Mouse (Mus musculus) heart, postnatal 0 days (tissue): ENCODE measurements around the gene Rgs12. TPM values are rescaled to one million over a fixed set of nuclear protein-coding genes. Genes with fewer than 3 reads are reported as not detected.

ENCODE experiments used
- ATAC-seq: fragments of 200-750 bp; cut with Nextera tagmentation; 2 replicates; pipeline ENCODE4 v1.8.0; 2017; ENCODE audit warnings: low read depth, moderate number of reproducible peaks, moderate library complexity; ENCODE audit not compliant: insufficient read depth
- DNase-seq: peaks from one replicate; pipeline ENCODE4 v3.0.0-alpha.2; 2016; ENCODE audit warnings: low spot score
- H3K27ac ChIP-seq: fragments of 300-500 bp; sonication (generic); 2 replicates; pipeline ENCODE4 v1.5.1; 2014; ENCODE audit warnings: low read depth, mild to moderate bottlenecking
- H3K27me3 ChIP-seq: fragments of 300-500 bp; sonication (generic); 2 replicates; pipeline ENCODE4 v1.6.1; 2014; ENCODE audit warnings: low read length, mixed read lengths; ENCODE audit not compliant: control insufficient read depth, insufficient read depth
- H3K36me3 ChIP-seq: fragments of 300-500 bp; sonication (generic); replicated peaks from 2 replicates; pipeline ENCODE4 v1.6.1; 2014; ENCODE audit warnings: low read length, mixed read lengths; ENCODE audit not compliant: control insufficient read depth, insufficient read depth
- H3K4me1 ChIP-seq: fragments of 300-500 bp; sonication (generic); 2 replicates; pipeline ENCODE4 v1.6.1; 2014; ENCODE audit warnings: antibody characterized with exemption; ENCODE audit not compliant: control insufficient read depth, insufficient read depth
- H3K4me2 ChIP-seq: fragments of 300-500 bp; sonication (generic); 2 replicates; pipeline ENCODE4 v1.6.1; 2014; ENCODE audit warnings: low read depth, mild to moderate bottlenecking, low read length, moderate library complexity
- H3K4me3 ChIP-seq: fragments of 300-500 bp; sonication (generic); 2 replicates; pipeline ENCODE4 v1.5.1; 2014; ENCODE audit warnings: low read depth, low read length
- H3K9ac ChIP-seq: fragments of 300-500 bp; sonication (generic); replicated peaks from 2 replicates; pipeline ENCODE4 v1.6.1; 2014; ENCODE audit warnings: low read depth, low read length, mixed read lengths
- H3K9me3 ChIP-seq: fragments of 300-500 bp; sonication (generic); replicated peaks from 2 replicates; pipeline ENCODE4 v1.6.1; 2016; ENCODE audit warnings: low read length; ENCODE audit not compliant: control insufficient read depth
- CTCF ChIP-seq: IDR thresholded peaks from 2 replicates; pipeline ENCODE4 v1.5.1; 2016; ENCODE audit warnings: antibody characterized with exemption, control low read depth, low read depth
- EP300 ChIP-seq: IDR thresholded peaks from 2 replicates; pipeline ENCODE4 v1.6.1; 2016; ENCODE audit warnings: antibody characterized with exemption, low read depth
- WGBS: fragments of 180-500 bp; shearing (Covaris S2); extraction: QIAGEN DNeasy Blood & Tissue Kit; methylation state at CpG from one replicate; pipeline ENCODE4 v1.1.7; 2014; 5-methylcytosine and 5-hydroxymethylcytosine counted together
- polyA plus RNA-seq: library from polyadenylated mRNA; unstranded; fragments of >200 nt; fragmentation: Nextera tagmentation; extraction: Ambion mirVana; gene quantifications from 2 replicates; pipeline ENCODE4 v1.2.1, GENCODE M21; 2015
- total RNA-seq: library from RNA; depleted of rRNA; stranded (reverse); fragments of >200 nt; gene quantifications from 2 replicates; pipeline ENCODE4 v1.2.3, GENCODE M21; 2014; ENCODE audit warnings: low replicate concordance

Rgs12 gene
- total and polyA plus RNA-seq, 2 experiments from 2014 or later = 29.2 to 77.3 TPM

GRCm38 (mm10) chr5:35024975-35025374 lies 75.7 kb downstream of the Rgs12 start:
- H3K4me3 ChIP-seq = no peak overlapping the region
- H3K27me3 ChIP-seq = no peaks in the 10 kb centered on the region
- peaks cover 6% of the 10 kb centered on the region; the same call in 1 of the 2 replicates for H3K4me1 ChIP-seq
- H3K36me3 ChIP-seq = peaks cover 79% of the 10 kb centered on the region
- DNase-seq = peak; percentile 52
- peak; percentile 76 for TF ChIP-seq CTCF
- no peak for TF ChIP-seq EP300
- H3K9ac ChIP-seq = no peak overlapping the region
- WGBS = 14% methylated on average over 2 of the region's 2 CpGs
- H3K4me2 ChIP-seq = no peak overlapping the region
- no peak overlapping the region for H3K27ac ChIP-seq
- no peaks in the 10 kb centered on the region for H3K9me3 ChIP-seq
- ATAC-seq = 0 out of 2 replicates have a peak, but pooled peaks have one; percentile 16

GRCm38 (mm10) chr5:35029303-35029702 lies 80.1 kb downstream of the Rgs12 start:
- Histone ChIP-seq H3K27me3 (no peaks in the 10 kb centered on the region), H3K9ac (no peak overlapping the region), H3K36me3 (peaks cover 82% of the 10 kb centered on the region), H3K9me3 (no peaks in the 10 kb centered on the region), H3K4me2 (no peak overlapping the region), H3K4me1 (peaks cover under 1% of the 10 kb centered on the region; the same call in 1 of the 2 replicates), H3K27ac (0 out of 2 replicates have a peak overlapping the region, but pooled peaks have one; percentile 3), H3K4me3 (no peak overlapping the region)
- ATAC-seq (no peak), DNase-seq (no peak)
- WGBS = 81% methylated on average over 1 of the region's 1 CpGs
- TF ChIP-seq CTCF (no peak), EP300 (0 out of 2 replicates have a peak, but pooled peaks have one; percentile 13)

- no peak overlapping the region for H3K4me3 ChIP-seq
- H3K4me1 ChIP-seq = no peaks in the 10 kb centered on the region
- ATAC-seq (no peak), DNase-seq (no peak)
- 86% methylated on average over 5 of the region's 5 CpGs for WGBS
- no peak overlapping the region for H3K4me2 ChIP-seq
- no peak for TF ChIP-seq CTCF
- TF ChIP-seq EP300 = no peak
- H3K9ac ChIP-seq = no peak overlapping the region
- H3K36me3 ChIP-seq = peaks cover 80% of the 10 kb centered on the region
- no peaks in the 10 kb centered on the region for H3K27me3 ChIP-seq
- H3K27ac ChIP-seq = no peak overlapping the region
- H3K9me3 ChIP-seq = no peaks in the 10 kb centered on the region
Measured at GRCm38 (mm10) chr5:35029755-35030154, 80.5 kb downstream of the Rgs12 start.

- Histone ChIP-seq H3K9me3 (no peaks in the 10 kb centered on the region), H3K4me1 (peaks cover 13% of the 10 kb centered on the region; the same call in 1 of the 2 replicates), H3K9ac (no peak overlapping the region), H3K4me2 (no peak overlapping the region), H3K4me3 (no peak overlapping the region), H3K27me3 (no peaks in the 10 kb centered on the region), H3K36me3 (peaks cover 50% of the 10 kb centered on the region), H3K27ac (no peak overlapping the region)
- no peak for ATAC-seq
- DNase-seq = no peak
- 74% methylated on average over 5 of the region's 5 CpGs for WGBS
- TF ChIP-seq CTCF (peak; percentile 36), EP300 (no peak)
Measured at GRCm38 (mm10) chr5:35033068-35033467, 83.8 kb downstream of the Rgs12 start.

- ATAC-seq = no peak
- H3K4me2 ChIP-seq = no peak overlapping the region
Measured at GRCm38 (mm10) chr5:35033619-35034018, 84.4 kb downstream of the Rgs12 start.

GRCm38 (mm10) chr5:35035141-35035540 lies 85.9 kb downstream of the Rgs12 start:
- ATAC-seq (no peak), DNase-seq (no peak)
- TF ChIP-seq EP300 = no peak
- TF ChIP-seq CTCF = no peak
- Histone ChIP-seq H3K36me3 (peaks cover 31% of the 10 kb centered on the region), H3K4me2 (no peak overlapping the region), H3K9me3 (no peaks in the 10 kb centered on the region), H3K27me3 (no peaks in the 10 kb centered on the region), H3K4me3 (no peak overlapping the region), H3K4me1 (peaks cover 13% of the 10 kb centered on the region; the same call in 1 of the 2 replicates), H3K27ac (peak overlapping the region; percentile 88), H3K9ac (no peak overlapping the region)
- 69% methylated on average over 5 of the region's 5 CpGs for WGBS

More at GRCm38 (mm10) chr5:35033619-35034018, 84.4 kb downstream of the Rgs12 start:
- no peak for DNase-seq
- H3K27ac ChIP-seq = peak overlapping the region; percentile 88; the same call in 1 of the 2 replicates
- no peak for TF ChIP-seq CTCF
- TF ChIP-seq EP300 = no peak
- H3K27me3 ChIP-seq = no peaks in the 10 kb centered on the region
- H3K4me1 ChIP-seq = peaks cover 13% of the 10 kb centered on the region; the same call in 1 of the 2 replicates
- H3K4me3 ChIP-seq = no peak overlapping the region
- WGBS = 79% methylated on average over 1 of the region's 1 CpGs
- no peak overlapping the region for H3K9ac ChIP-seq
- H3K9me3 ChIP-seq = no peaks in the 10 kb centered on the region
- H3K36me3 ChIP-seq = peaks cover 45% of the 10 kb centered on the region
